Mouse (Mus musculus) limb, embryonic 14.5 days (tissue): ENCODE measurements at regions not wholly inside any gene's neighbourhood (a gene's known extent, or its start where the extent isn't known, plus 50 kb on each side); places are given as distances from the start of the nearest gene placed in this dataset.

Experiments used
- ATAC-seq: fragments of 200-750 bp; cut with Nextera tagmentation; 2 replicates; pipeline ENCODE4 v1.8.0; 2017; ENCODE audit warnings: low read depth, moderate number of reproducible peaks, moderate TSS enrichment; ENCODE audit not compliant: low FRiP score
- DNase-seq: peaks from one replicate; pipeline ENCODE4 v3.0.0-alpha.2; 2015; ENCODE audit warnings: low spot score
- H3K27ac ChIP-seq: fragments of 300-500 bp; sonication (generic); replicated peaks from 2 replicates; pipeline ENCODE4 v1.5.1; 2014; ENCODE audit warnings: low read depth, mild to moderate bottlenecking, low read length, moderate library complexity, mixed read lengths
- H3K27me3 ChIP-seq: fragments of 300-500 bp; sonication (generic); 2 replicates; pipeline ENCODE4 v1.6.1; 2014; ENCODE audit warnings: low read length, mixed read lengths; ENCODE audit not compliant: control insufficient read depth, insufficient read depth
- H3K36me3 ChIP-seq: fragments of 300-500 bp; sonication (generic); 2 replicates; pipeline ENCODE4 v1.6.1; 2014; ENCODE audit warnings: mild to moderate bottlenecking, low read length, moderate library complexity, mixed read lengths; ENCODE audit not compliant: control insufficient read depth, insufficient read depth
- H3K4me1 ChIP-seq: fragments of 300-500 bp; sonication (generic); 2 replicates; pipeline ENCODE4 v1.6.1; 2014; ENCODE audit warnings: antibody characterized with exemption, low read length, mixed read lengths; ENCODE audit not compliant: control insufficient read depth, insufficient read depth
- H3K4me2 ChIP-seq: fragments of 300-500 bp; sonication (generic); replicated peaks from 2 replicates; pipeline ENCODE4 v1.6.1; 2014; ENCODE audit warnings: low read depth, mild to moderate bottlenecking, low read length, moderate library complexity; ENCODE audit not compliant: severe bottlenecking
- H3K4me3 ChIP-seq: fragments of 300-500 bp; sonication (generic); replicated peaks from 2 replicates; pipeline ENCODE4 v1.5.1; 2014; ENCODE audit warnings: low read length
- H3K9ac ChIP-seq: fragments of 300-500 bp; sonication (generic); 2 replicates; pipeline ENCODE4 v1.6.1; 2014; ENCODE audit warnings: mild to moderate bottlenecking, low read depth, low read length, moderate library complexity; ENCODE audit not compliant: severe bottlenecking
- H3K9me3 ChIP-seq: fragments of 300-500 bp; sonication (generic); 2 replicates; pipeline ENCODE4 v1.6.1; 2016; ENCODE audit warnings: low read length; ENCODE audit not compliant: control insufficient read depth
- POLR2A ChIP-seq: fragments of 200-500 bp; IDR thresholded peaks from 2 replicates; pipeline ENCODE4 v1.8.0; 2012; ENCODE audit warnings: inconsistent platforms, mild to moderate bottlenecking, moderate library complexity, borderline replicate concordance; ENCODE audit not compliant: insufficient read depth, insufficient read length; ENCODE audit errors: extremely low read depth
- WGBS: fragments of 180-500 bp; shearing (Covaris S2); extraction: QIAGEN DNeasy Blood & Tissue Kit; methylation state at CpG from one replicate; pipeline ENCODE4 v1.1.7; 2014; 5-methylcytosine and 5-hydroxymethylcytosine counted together

GRCm38 (mm10) chr1:42253786-42254185 lies 441.8 kb upstream of the Pou3f3 start:
- Histone ChIP-seq H3K36me3 (no peaks in the 10 kb centered on the region), H3K4me2 (no peak overlapping the region), H3K4me1 (no peaks in the 10 kb centered on the region), H3K27ac (no peak overlapping the region), H3K27me3 (no peaks in the 10 kb centered on the region), H3K9ac (no peak overlapping the region), H3K9me3 (no peaks in the 10 kb centered on the region), H3K4me3 (no peak overlapping the region)
- 70% methylated on average over 3 of the region's 3 CpGs for WGBS
- ATAC-seq (no peak), DNase-seq (no peak)
- TF ChIP-seq POLR2A: no peak

DNA sequence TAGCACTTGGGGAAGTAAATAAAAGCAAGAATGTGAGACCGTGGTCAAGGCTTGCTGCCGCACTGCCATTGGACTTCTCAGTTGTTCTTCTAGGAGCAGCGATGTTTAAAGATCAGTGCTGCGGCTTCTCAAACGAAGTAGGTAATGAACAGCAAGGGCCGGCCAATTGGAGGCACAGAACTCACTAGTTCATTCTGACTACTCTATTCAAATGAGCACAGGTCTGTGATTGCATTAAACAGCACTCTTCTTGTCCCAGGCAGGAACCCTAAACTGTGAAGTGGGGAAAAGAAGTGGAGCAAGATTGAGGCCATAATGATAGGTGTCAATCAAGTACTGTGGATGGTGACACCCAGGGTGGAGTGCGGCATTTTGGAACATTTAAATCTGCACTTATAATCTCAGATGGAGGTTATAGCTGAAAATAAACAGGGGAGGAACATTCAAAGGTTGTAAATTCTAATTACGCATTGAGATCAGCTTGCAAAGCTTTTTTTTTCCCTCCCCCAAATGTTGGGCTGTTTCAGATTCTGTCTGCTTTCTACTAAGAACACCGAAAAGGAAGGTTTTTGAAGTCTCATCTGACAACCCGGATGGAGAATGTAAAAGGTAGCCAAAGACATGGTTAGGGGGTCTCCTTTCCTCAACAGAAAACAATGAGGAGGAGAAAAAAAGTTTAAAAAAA lies 438.5 kb upstream of the Pou3f3 start:
- H3K9ac ChIP-seq: no peak overlapping the region
- no peaks in the 10 kb centered on the region for H3K27me3 ChIP-seq
- TF ChIP-seq POLR2A: no peak
- no peaks in the 10 kb centered on the region for H3K9me3 ChIP-seq
- H3K4me1 ChIP-seq: peaks cover 5% of the 10 kb centered on the region
- no peak for DNase-seq
- H3K4me3 ChIP-seq: no peak overlapping the region
- 70% methylated on average over 10 of the region's 10 CpGs for WGBS
- no peaks in the 10 kb centered on the region for H3K36me3 ChIP-seq
- no peak overlapping the region for H3K27ac ChIP-seq
- no peak overlapping the region for H3K4me2 ChIP-seq
- ATAC-seq: no peak

DNA sequence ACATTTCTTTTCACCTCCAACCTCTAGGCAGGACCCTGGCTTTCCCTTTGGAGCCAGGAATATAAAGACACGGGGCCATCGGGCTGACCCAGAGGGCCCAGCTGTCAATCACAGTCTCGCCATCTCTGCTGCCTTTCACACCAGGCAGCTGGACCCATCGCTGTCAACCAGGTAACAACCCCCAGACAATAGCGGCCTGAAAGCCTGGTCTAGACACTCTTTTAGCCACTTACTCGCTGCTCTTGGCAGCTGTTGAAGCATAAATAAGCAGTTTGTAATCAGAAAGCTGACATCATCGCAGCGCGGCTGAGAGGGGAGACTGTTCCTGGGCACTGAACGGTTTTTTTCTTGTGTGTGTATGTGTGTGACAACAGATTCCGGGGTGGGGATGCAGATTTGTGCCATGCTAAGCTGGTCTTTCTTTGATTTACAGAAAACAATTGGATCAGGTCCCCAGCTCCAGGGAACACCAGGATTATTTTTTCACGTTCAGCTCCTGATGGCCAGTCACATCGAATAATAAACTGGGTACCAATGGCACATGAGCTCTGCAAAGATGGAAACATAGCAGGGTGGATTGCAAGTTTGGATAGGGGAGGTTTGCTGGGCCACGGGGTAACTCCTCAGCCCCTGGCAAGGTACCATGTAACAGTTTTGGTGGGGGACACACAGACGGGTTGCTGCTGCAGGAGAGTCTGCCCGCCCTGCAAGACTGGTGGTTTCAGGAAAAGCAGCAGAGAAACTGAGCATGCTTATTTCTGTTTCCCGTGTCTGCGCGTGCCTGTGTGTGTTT lies 437.6 kb upstream of the Pou3f3 start:
- no peak overlapping the region for H3K27ac ChIP-seq
- no peaks in the 10 kb centered on the region for H3K27me3 ChIP-seq
- no peak overlapping the region for H3K4me3 ChIP-seq
- DNase-seq (no peak), ATAC-seq (no peak)
- no peak overlapping the region for H3K9ac ChIP-seq
- 60% methylated on average over 19 of the region's 19 CpGs for WGBS
- no peaks in the 10 kb centered on the region for H3K36me3 ChIP-seq
- peaks cover 5% of the 10 kb centered on the region for H3K4me1 ChIP-seq
- H3K4me2 ChIP-seq: no peak overlapping the region
- no peaks in the 10 kb centered on the region for H3K9me3 ChIP-seq
- no peak for TF ChIP-seq POLR2A

DNA sequence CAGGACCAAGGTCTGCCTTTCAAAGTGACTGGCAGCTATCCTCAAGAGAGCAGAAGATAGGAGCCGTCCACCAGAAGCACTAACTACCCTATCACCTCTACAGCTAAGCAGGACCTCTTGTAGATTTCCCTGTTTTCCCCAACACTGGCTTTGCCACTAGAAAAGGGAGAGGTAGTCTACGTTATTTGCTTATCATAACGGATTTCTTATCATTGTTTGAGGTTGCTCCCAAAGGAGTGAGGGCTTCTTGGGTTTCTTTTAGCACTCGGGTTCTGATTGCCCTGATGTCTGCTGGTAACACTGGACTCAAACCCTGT lies 437.0 kb upstream of the Pou3f3 start:
- Histone ChIP-seq H3K4me3 (no peak overlapping the region), H3K36me3 (no peaks in the 10 kb centered on the region), H3K27ac (no peak overlapping the region), H3K9ac (no peak overlapping the region), H3K4me1 (peaks cover 5% of the 10 kb centered on the region), H3K4me2 (no peak overlapping the region), H3K9me3 (no peaks in the 10 kb centered on the region), H3K27me3 (no peaks in the 10 kb centered on the region)
- no peak for DNase-seq
- no peak for TF ChIP-seq POLR2A
- no peak for ATAC-seq
- 75% methylated on average over 4 of the region's 4 CpGs for WGBS

DNA sequence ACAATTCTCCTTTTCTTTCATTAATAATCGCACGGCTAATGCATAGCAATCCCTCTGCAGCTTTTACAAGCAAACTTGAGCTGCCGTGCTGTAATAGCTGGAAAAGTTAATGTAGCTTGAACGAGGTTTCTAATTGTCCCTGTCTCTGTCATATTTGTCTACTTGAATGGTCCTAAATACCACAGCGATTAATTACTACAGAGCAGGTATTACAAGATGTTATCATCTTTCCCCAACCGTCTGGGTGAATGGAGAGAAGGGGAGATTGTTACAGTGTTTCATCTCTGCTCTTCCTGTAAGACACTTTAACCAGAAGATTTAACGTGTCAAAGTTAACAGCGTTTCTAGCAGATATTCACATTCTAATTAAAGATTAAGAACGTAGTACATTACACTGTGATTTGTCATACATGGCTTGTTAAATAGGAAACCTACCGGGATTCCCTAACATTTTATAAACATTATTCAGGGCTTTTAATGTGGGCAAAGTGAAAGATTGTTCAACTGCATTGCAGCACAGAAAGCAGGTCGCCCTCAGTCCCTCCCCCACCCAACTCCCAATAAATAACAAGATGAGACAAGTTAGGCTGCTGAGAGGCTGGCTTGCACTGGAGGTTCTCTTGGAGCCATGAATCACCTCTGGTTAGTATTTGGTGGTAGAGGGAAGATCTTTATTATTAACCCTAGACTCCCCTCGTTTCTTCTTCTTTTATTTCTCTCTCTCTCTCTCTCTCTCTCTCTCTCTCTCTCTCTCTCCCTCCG lies 436.2 kb upstream of the Pou3f3 start:
- no peak overlapping the region for H3K9ac ChIP-seq
- no peak for ATAC-seq
- no peak overlapping the region for H3K4me3 ChIP-seq
- H3K27me3 ChIP-seq: no peaks in the 10 kb centered on the region
- H3K36me3 ChIP-seq: no peaks in the 10 kb centered on the region
- no peak overlapping the region for H3K27ac ChIP-seq
- no peak for DNase-seq
- peaks cover 5% of the 10 kb centered on the region for H3K4me1 ChIP-seq
- WGBS: 27% methylated on average over 13 of the region's 13 CpGs
- no peaks in the 10 kb centered on the region for H3K9me3 ChIP-seq
- H3K4me2 ChIP-seq: no peak overlapping the region
- no peak for TF ChIP-seq POLR2A
